ENCODE assay signal across 7 mouse cellular contexts in the genomic region with DNA sequence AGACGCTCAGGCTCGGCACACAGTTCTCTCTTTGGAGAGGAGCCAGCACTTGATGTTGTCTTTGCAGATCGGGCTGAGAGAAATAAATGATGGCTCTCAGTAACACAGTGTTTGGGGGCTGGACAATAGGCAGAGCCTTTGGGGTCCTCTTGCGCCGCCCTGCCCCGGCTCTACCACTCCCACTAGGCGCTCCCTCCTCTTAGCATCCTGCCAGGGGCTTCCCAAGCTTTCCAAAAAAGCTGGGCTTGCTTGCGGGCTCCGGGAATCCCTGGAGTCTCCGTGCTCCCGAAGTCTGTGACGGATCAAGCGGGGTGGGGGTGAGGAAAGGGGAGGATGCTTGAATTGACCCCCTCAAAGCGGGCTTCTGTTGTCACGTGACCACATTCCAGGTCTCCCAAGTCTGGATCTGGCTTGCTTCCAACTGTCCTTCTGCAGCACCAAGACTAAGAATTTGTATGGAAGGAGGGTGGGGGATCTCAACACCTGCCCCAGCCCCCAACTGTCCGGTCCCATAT. TPM values are rescaled to one million over a fixed set of nuclear protein-coding genes. Genes with fewer than 3 reads are reported as not detected.
DNase-seq lines count a peak whose midpoint lies in the region; ATAC-seq lines count a peak whose summit lies in the region.

Gene Fkbp5, minus strand, starts transcription at position 87 of the 515 bp plus-strand sequence.

- H3K27ac ChIP-seq in limb, embryonic 10.5 days, result peak within 1 kb of the TSS; percentile 75

- no peak for ATAC-seq in activated CD4-positive, CD25-positive, alpha-beta regulatory T cell, adult 4 months
- no peak for ATAC-seq in inflammation-experienced regulatory T-cells, adult 6 months

- peak; percentile 59 for DNase-seq in cerebellum, adult 9-11 months
- DNase-seq in gastrocnemius, postnatal 4 days (ENCODE audit: low spot score in 2 of 2), result peak; percentile 43 to 69
- no peak for DNase-seq in limb, embryonic 10.5 days (ENCODE audit: low spot score)
- DNase-seq in mesoderm, embryonic 11.5 days (ENCODE audit: low read depth, low spot score), result peak; percentile 72
- DNase-seq in skeletal muscle tissue, adult 2 months (ENCODE audit: low read depth, low spot score), result peak; percentile 91

- no peaks in the 10 kb centered on the region for H3K9me3 ChIP-seq in limb, embryonic 10.5 days (replicated peaks)

- H3K27me3 ChIP-seq in limb, embryonic 10.5 days (ENCODE audit: low read depth, poor library complexity, severe bottlenecking), result peaks cover 86% of the 10 kb centered on the region

- H3K36me3 ChIP-seq in limb, embryonic 10.5 days, result no peaks in the 10 kb centered on the region; the same call in 1 of the 2 replicates

- H3K4me3 ChIP-seq in limb, embryonic 10.5 days, result peak within 1 kb of the TSS; percentile 55

- peaks cover 39% of the 10 kb centered on the region for H3K4me1 ChIP-seq in limb, embryonic 10.5 days

- 4% methylated on average over 16 of the region's 16 CpGs for WGBS in limb, embryonic 10.5 days

RNA-seq across cellular contexts. Expression of gene Fkbp5, which starts in this region (rescaled TPM):
- 10 to 100 TPM; 17.9 to 24.0 TPM for polyA plus RNA-seq in activated CD4-positive, CD25-positive, alpha-beta regulatory T cell, adult 4 months (2017; shearing (Covaris generic))
- total RNA-seq in gastrocnemius, postnatal 4 days (2021), result 10 to 100 TPM; 11.5 to 12.0 TPM
- 10 to 100 TPM; 19.3 to 24.5 (median 20.4) TPM for polyA plus RNA-seq in inflammation-experienced regulatory T-cells, adult 6 months (2017; shearing (Covaris generic))
- polyA plus RNA-seq in limb, embryonic 10.5 days (2016; fragmentation: Nextera tagmentation; extraction: Ambion mirVana), result 32.5 and 32.6 TPM in 2 replicates
